Mouse (Mus musculus) frontal cortex, adult 2 months (tissue): ENCODE measurements around the gene Far1. TPM values are rescaled to one million over a fixed set of nuclear protein-coding genes. Genes with fewer than 3 reads are reported as not detected.

Experiments
- DNase-seq, 2 experiments: peaks; one replicate each; pipeline ENCODE4 v3.0.0; 2022; ENCODE audit warnings: low spot score in 1 of 2; ENCODE audit errors: extremely low spot score in 1 of 2
- polyA plus RNA-seq: library from polyadenylated mRNA; depleted of rRNA; stranded (reverse); fragments of >200 nt; gene quantifications from 2 replicates; pipeline ENCODE4 v1.2.3, GENCODE M21; 2012

Gene Far1
- polyA plus RNA-seq, 1 experiment: 84.1 TPM

- DNase-seq: no peak
These were observed 53.3 kb downstream of the Far1 start for GRCm38 (mm10) chr7:113566892-113567291.

GRCm38 (mm10) chr7:113571121-113571520 is 57.5 kb downstream of the Far1 start:
- DNase-seq: no peak

GRCm38 (mm10) chr7:113572741-113573140 is 59.1 kb downstream of the Far1 start:
- no peak for DNase-seq

DNA sequence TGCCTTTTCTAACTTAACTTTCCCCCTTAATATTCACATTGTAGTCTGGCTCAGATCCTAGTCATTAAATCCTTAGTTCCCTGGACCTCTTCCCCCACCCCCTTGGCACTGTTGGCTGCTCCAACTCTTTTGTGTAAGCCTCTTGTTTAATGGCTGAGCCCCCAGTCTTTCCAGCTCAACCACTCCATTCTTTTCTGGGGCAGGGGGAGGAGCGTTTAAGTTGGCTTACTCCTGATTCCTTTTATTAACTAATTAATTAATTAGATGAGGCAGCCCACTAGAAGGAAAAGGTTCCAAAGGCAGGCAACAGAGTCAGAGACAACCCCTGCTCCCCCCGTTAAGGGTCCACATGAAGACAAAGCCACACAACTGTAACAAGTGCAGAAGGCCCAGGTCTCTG is 68.5 kb downstream of the Far1 start:
- DNase-seq: no peak

DNA sequence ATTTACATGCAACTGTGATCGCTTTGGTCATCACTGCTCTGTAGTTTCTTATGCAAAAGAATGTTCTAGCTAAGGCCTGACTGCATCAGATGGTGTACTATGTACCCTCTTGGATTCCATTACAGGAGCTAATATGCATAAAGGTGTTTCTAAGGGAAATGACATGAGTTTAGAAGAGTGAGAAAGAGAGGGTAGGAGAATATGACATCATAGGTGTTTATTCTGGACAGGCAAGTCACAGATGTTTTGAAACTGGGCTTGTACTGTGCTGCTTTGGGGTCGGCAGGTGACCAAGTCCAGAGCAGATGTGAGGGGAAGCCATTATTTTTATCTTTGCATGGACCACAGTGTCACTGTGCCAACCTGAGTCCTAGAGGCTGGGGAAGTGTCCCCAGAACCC is 75.6 kb downstream of the Far1 start:
- DNase-seq: no peak

GRCm38 (mm10) chr7:113590330-113590729 is 76.7 kb downstream of the Far1 start:
- no peak for DNase-seq

DNA sequence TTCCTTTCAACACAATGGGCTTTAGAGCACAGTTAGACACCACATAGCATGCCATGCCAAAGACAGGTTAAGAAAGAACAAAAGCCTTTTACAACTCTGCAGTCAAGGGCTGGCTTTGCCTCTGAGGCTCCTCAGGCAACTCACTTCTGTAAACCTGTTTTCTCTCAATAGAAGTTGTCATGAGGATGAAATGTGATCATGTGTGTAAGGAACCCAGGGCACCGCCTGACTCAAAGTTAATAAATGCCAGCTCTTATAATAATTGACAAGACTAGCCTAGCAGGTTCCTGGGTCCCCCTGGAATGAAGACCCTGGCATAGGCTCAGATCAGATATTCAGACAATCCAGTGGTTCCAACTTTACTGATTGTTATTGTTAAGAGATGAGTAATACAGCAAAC is 77.5 kb downstream of the Far1 start:
- no peak for DNase-seq

GRCm38 (mm10) chr7:113591557-113592354 is 78.1 kb downstream of the Far1 start:
- no peak for DNase-seq

- no peak for DNase-seq
These were observed 79.1 kb downstream of the Far1 start for GRCm38 (mm10) chr7:113592696-113593095.

GRCm38 (mm10) chr7:113594363-113594762 is 80.7 kb downstream of the Far1 start:
- peak in 1 of 2 experiments; percentile 88 for DNase-seq

DNA sequence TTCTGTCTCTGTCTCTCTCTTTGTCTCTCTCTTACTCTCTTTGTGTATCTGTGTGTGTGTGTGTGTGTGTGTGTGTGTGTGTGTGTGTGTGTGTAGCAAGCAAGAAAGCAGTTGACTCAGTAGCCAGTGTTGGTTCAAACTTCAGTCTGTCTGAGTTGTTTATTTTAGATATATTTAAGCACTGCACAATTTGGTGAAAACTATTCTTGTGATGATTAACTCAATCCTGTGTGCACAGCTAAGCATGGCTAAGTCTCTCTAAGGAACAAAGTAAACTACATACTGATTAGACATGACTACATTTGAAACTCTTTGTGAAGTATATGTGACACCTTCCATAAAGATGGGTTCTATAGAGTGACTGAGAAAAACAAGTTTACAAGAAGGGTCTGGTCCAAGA is 83.6 kb downstream of the Far1 start:
- no peak for DNase-seq

- DNase-seq: no peak
These were observed 88.2 kb downstream of the Far1 start for GRCm38 (mm10) chr7:113601803-113602202.

GRCm38 (mm10) chr7:113607928-113608327 is 94.3 kb downstream of the Far1 start:
- DNase-seq: peak; percentile 72 to 73

DNA sequence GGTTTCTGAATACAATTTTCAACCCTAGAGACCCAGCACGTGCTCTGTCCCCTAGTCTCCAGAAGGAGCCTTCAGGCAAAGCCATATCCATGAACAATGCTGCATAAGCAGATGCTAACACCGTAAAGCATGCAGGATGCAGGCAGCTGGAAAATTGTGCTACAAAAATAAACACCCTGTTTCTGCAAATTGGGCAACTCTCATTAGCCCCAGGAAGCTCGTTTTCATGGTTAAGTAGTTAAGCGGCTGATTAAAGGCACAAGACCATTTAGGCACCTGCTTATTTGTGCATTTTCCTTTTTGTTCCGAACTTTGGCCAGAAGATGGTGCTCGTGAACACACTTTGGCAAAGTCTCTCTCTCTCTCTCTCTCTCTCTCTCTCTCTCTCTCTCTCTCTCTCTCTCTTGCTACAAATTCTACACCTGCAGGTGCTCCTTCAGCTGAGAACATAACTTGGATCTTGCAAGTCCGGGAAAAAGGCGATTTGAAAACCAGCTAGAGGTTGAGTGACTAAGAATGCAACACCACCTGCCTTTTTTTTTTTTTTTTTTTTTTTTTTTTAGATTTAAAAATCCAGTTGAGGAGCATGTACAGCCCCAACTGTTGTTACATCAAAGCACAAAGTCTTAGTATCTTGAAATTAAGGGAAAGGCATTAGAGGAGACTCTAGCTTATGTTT is 95.5 kb downstream of the Far1 start:
- DNase-seq: peak; percentile 60 to 83

- no peak for DNase-seq
These were observed 99.0 kb downstream of the Far1 start for GRCm38 (mm10) chr7:113612628-113613027.

- DNase-seq: no peak
These were observed 100.7 kb downstream of the Far1 start for GRCm38 (mm10) chr7:113614198-113614927.

DNA sequence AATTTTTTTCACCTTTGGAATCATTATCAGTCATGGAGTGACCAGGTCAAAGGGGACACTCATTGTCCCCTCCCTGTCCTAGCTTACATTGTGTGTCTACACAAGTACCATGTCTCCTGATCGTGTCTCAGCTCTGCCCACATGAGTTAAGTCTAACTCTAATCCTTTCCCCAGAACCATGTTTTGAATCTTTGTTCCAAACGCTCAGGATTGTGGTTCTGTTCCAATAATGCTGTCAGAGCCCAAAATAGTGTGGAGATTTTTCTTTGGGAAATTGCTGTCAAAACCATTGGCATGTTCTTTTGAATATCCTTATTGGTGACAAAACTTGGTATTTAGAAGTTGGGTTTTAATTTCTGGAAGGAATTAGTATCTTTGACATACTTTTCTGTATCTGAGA is 105.5 kb downstream of the Far1 start:
- peak in 1 of 2 experiments; percentile 50 for DNase-seq

DNA sequence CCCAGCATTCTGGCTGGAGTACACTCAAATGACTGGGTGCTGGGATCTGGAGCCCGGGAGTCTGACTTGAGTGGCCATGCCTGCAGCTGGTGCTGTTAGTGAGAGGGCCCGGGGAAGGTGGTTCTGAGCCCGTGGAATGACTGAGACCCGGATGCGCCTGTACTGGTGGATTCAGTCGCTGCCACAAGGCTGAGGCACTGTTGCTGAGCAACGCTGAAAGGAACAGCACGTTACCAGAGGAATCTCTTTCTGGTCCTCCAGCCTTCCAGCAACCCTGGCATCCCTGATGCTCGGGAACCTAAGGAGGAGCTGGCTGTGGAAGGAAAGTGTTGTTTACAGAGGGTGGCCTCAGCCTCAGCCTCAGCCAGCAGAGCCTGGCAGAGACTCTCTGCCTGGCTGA is 106.1 kb downstream of the Far1 start:
- DNase-seq: peak; percentile 37 to 47
